Mouse (Mus musculus) heart, adult 2 months (tissue): Measurements from ENCODE around the gene Zbtb40. TPM values are rescaled to one million over a fixed set of nuclear protein-coding genes. Genes with fewer than 3 reads are reported as not detected.

Source experiments
- DNase-seq, 2 experiments: peaks; one replicate each; pipeline ENCODE4 v3.0.0; 2021
- H3K27ac ChIP-seq: fragments of 200-600 bp; 2 replicates; pipeline ENCODE4 v1.8.1; 2022
- H3K27me3 ChIP-seq: fragments of 200-500 bp; 2 replicates; pipeline ENCODE4 v1.6.1; 2012; ENCODE audit warnings: mild to moderate bottlenecking, low read length, inconsistent platforms, mixed read lengths; ENCODE audit not compliant: control insufficient read depth, insufficient read depth
- H3K36me3 ChIP-seq: fragments of 200-500 bp; 2 replicates; pipeline ENCODE4 v1.6.1; 2012; ENCODE audit warnings: low read length, inconsistent platforms; ENCODE audit not compliant: control insufficient read depth, insufficient read depth
- H3K4me1 ChIP-seq: fragments of 200-500 bp; 2 replicates; pipeline ENCODE4 v1.6.1; 2011; ENCODE audit warnings: low read length; ENCODE audit not compliant: control insufficient read depth, insufficient read depth
- H3K4me3 ChIP-seq: fragments of 200-600 bp; 2 replicates; pipeline ENCODE4 v1.8.1; 2022
- H3K79me2 ChIP-seq: fragments of 200-500 bp; replicated peaks from 2 replicates; pipeline ENCODE4 v1.6.1; 2012; ENCODE audit warnings: mild to moderate bottlenecking, inconsistent platforms, low read length, moderate library complexity, mixed read lengths; ENCODE audit not compliant: control insufficient read depth, insufficient read depth
- H3K9ac ChIP-seq: fragments of 200-500 bp; 2 replicates; pipeline ENCODE4 v1.6.1; 2012; ENCODE audit warnings: low read depth, mild to moderate bottlenecking, control low read depth, inconsistent platforms, low read length, mixed read lengths
- CTCF ChIP-seq: fragments of 200-600 bp; IDR thresholded peaks from 2 replicates; pipeline ENCODE4 v1.8.1; 2022; ENCODE audit warnings: antibody characterized with exemption, mild to moderate bottlenecking, moderate library complexity
- EP300 ChIP-seq: fragments of 200-500 bp; IDR thresholded peaks from 2 replicates; pipeline ENCODE4 v1.6.1; 2011; ENCODE audit warnings: low read depth, low read length, control low read depth; ENCODE audit not compliant: insufficient read depth
- POLR2A ChIP-seq: fragments of 200-500 bp; IDR thresholded peaks from 2 replicates; pipeline ENCODE4 v1.6.1; 2011; ENCODE audit warnings: mild to moderate bottlenecking, low read depth, low read length, control low read depth; ENCODE audit not compliant: insufficient read depth
- WGBS: fragments of 180-500 bp; shearing (Covaris S2); methylation state at CpG from one replicate; pipeline ENCODE4 v1.1.7; 2018; 5-methylcytosine and 5-hydroxymethylcytosine counted together
- intact Hi-C: fragments of 180-260 bp; cut with DNase I; formaldehyde crosslinking; loops from one replicate; pipeline ENCODE4 v1.15.1; 2025
- polyA plus RNA-seq: library from polyadenylated mRNA; depleted of rRNA; stranded (reverse); fragments of >200 nt; gene quantifications from 2 replicates; pipeline ENCODE4 v1.2.3, GENCODE M21; 2012
- total RNA-seq, 2 experiments: library from RNA; stranded (reverse); gene quantifications; 2 replicates each; pipeline ENCODE4 v1.2.3; 2021

Gene Zbtb40
- total and polyA plus RNA-seq, 3 experiments = 5.6 to 8.0 (median 7.3) TPM

DNA sequence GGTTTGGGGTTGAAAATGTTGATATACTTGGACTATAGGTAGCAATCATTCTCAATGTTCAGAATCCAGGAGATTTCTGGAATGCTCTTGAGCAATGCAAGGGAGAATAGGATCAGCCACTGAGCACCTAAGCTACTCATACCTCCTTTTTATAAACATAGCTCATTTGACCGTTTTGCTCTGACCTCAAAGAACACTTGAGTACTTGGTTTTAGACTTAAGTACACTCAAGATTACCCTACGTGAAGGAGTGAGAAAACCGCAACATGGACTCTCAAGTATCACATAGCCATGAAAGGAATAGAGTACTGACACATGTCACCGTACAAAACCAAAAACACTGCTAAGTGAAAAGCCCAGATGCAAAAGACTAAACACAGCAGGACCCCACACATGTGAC lies 32.8 kb upstream of the Zbtb40 start:
- Histone ChIP-seq H3K27ac (no peak overlapping the region), H3K27me3 (0 out of 2 replicates have a peak, but pooled peaks cover 2% of the 10 kb centered on the region), H3K79me2 (no peaks in the 10 kb centered on the region), H3K4me3 (no peak overlapping the region), H3K9ac (no peak overlapping the region), H3K4me1 (no peaks in the 10 kb centered on the region), H3K36me3 (no peaks in the 10 kb centered on the region)
- intact Hi-C loops = no loop called here
- TF ChIP-seq CTCF (no peak), EP300 (no peak), POLR2A (no peak)
- no peak for DNase-seq
- WGBS = 87% methylated on average over 4 of the region's 4 CpGs

DNA sequence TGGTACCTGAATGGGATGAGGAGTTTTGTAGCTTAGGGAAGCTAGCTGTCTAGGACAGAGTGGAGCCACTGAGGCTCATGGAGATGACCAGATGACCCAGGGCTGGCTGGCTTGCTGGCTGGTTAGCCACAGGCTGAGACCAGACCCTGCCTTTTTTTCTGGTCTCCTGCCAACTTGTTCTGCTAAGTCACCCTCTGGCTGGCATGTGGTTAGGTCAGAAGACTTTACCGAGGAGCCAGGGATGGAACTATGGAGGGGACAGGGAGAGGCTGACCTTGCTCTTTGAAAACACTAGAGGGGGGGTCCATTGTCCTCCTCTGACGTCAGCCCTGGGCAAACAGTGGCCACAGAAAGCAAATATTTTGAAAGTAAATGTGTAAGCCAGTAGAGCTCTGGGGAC lies 28.6 kb upstream of the Zbtb40 start:
- Histone ChIP-seq H3K4me3 (no peak overlapping the region), H3K79me2 (no peaks in the 10 kb centered on the region), H3K9ac (no peak overlapping the region), H3K36me3 (no peaks in the 10 kb centered on the region), H3K4me1 (no peaks in the 10 kb centered on the region), H3K27me3 (no peaks in the 10 kb centered on the region), H3K27ac (no peak overlapping the region)
- TF ChIP-seq POLR2A (no peak), CTCF (no peak), EP300 (no peak)
- DNase-seq = no peak
- intact Hi-C loops = loop anchor here (1.0 to 10.0 kb wide), 2 partner anchors 231 to 318 kb away; no protein-coding TSS in a partner anchor
- WGBS = 14% methylated on average over 2 of the region's 2 CpGs

DNA sequence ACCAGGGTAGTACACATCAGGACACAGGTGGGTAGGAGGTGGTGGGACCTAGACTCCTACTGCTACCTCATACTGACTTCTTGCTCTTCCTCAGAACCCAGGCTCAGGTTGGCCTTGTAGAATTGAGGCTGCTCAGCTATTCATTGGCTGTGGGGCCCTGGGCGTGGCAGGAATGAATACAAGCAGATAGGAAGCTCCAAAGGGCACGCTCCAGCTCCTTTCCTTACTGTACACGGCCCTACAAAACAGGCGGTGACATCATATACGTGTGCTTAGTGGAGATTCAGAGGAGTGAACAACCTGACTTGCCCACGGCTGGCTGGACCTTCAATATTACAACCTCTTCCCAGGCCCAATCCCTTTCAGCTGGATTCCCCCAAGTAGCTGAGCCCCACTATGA lies 22.6 kb upstream of the Zbtb40 start:
- Histone ChIP-seq H3K9ac (no peak overlapping the region), H3K36me3 (no peaks in the 10 kb centered on the region), H3K4me1 (no peaks in the 10 kb centered on the region), H3K79me2 (no peaks in the 10 kb centered on the region), H3K27ac (no peak overlapping the region), H3K4me3 (no peak overlapping the region), H3K27me3 (no peaks in the 10 kb centered on the region)
- intact Hi-C loops = loop anchor here (10.0 kb wide), 1 partner anchor 324 kb away; no protein-coding TSS in a partner anchor
- DNase-seq = no peak
- no peak for TF ChIP-seq CTCF
- no peak for TF ChIP-seq EP300
- no peak for TF ChIP-seq POLR2A
- 63% methylated on average over 6 of the region's 6 CpGs for WGBS

DNA sequence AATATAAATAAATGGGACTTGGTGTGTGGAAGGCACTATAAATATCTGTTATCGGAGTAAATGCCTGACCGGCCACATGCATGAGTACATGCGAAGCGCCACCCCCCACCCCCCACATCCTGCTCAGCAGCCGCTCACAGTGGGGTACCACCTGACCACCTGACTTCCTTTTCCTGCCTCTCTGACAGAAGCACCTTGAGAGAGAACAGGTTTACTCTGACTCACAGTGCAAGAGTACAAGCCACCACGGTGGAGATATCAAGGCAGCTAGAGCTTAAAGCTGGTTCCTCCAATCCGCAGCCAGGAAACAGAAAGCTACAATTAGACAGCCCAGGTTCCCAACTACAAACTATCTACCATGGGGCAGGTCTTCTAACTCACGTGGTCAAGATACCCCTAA lies 19.9 kb upstream of the Zbtb40 start:
- 12% methylated on average over 8 of the region's 8 CpGs for WGBS
- Histone ChIP-seq H3K27ac (no peak overlapping the region), H3K79me2 (no peaks in the 10 kb centered on the region), H3K27me3 (no peaks in the 10 kb centered on the region), H3K4me3 (no peak overlapping the region), H3K36me3 (no peaks in the 10 kb centered on the region), H3K9ac (no peak overlapping the region), H3K4me1 (no peaks in the 10 kb centered on the region)
- no peak for TF ChIP-seq POLR2A
- TF ChIP-seq EP300 = no peak
- no peak for TF ChIP-seq CTCF
- no peak for DNase-seq
- intact Hi-C loops = no loop called here

DNA sequence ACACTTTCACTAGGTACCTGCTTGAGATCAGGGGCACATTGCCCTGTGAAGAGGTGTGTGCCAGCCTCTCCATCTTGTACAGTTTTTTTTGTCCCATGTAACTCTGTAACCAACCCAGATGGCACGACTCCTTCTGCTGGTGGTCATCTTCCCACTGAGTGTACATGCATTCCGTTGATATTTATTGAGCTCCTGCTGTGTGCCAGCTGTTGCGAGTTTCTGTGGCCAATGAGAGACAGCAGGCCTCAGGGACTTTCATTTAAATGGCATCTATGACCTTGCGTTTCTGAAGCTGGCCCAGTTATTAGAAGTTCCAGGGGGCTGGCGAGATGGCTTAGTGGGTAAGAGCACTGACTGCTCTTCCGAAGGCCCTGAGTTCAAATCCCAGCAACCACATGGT lies 17.2 kb upstream of the Zbtb40 start:
- intact Hi-C loops = no loop called here
- TF ChIP-seq CTCF (no peak), POLR2A (no peak), EP300 (no peak)
- Histone ChIP-seq H3K79me2 (no peaks in the 10 kb centered on the region), H3K27me3 (no peaks in the 10 kb centered on the region), H3K9ac (no peak overlapping the region), H3K36me3 (no peaks in the 10 kb centered on the region), H3K27ac (no peak overlapping the region), H3K4me1 (no peaks in the 10 kb centered on the region), H3K4me3 (no peak overlapping the region)
- DNase-seq = no peak
- 81% methylated on average over 6 of the region's 6 CpGs for WGBS

DNA sequence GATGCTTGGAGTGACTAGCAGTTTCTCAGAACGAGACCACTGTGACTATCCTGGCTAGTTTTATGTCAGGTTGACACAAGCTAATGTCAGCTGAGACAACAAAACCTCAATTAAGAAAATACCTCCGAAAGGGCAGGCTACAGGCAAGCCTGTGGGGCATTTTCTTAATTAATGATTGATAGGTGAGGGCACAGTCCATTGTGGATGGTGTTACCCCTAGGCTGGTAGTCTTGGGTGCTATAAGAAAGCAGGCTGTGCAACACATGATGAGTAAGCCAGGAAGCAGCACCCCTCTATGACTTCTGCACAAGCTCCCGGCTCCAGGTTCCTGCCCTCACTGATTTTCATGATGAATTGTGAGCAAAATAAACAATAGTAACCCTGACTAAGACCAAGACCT lies 6.3 kb upstream of the Zbtb40 start:
- no peak overlapping the region for H3K4me3 ChIP-seq
- intact Hi-C loops = no loop called here
- DNase-seq = no peak
- H3K79me2 ChIP-seq = no peaks in the 10 kb centered on the region
- H3K27ac ChIP-seq = no peak overlapping the region
- H3K27me3 ChIP-seq = no peaks in the 10 kb centered on the region; the same call in 1 of the 2 replicates
- no peaks in the 10 kb centered on the region for H3K4me1 ChIP-seq
- H3K9ac ChIP-seq = no peak overlapping the region
- no peaks in the 10 kb centered on the region for H3K36me3 ChIP-seq
- no peak for TF ChIP-seq POLR2A
- no peak for TF ChIP-seq EP300
- no peak for TF ChIP-seq CTCF
- 73% methylated on average over 3 of the region's 3 CpGs for WGBS
